In the genomic region with DNA sequence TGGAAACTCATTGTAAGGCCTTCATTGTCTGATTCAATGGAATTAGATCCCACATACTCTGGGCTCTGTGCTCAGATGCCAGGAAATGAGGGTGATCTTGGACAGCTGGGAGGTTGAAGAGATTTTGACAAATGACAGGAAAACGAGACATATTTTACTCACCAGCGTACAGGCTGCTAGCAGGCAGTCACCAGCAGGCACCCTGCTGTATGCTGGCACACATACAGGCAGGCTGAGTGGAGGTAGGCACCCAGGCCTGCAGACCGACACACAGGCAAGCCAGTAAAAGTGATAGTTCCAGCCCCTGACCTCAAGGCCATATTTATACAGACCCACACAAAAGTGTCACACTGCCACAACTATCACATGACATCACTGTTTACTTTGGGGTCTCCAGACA, we compare ENCODE assay signal across 11 mouse cellular contexts.
"Had no signal": no experiment of that assay in that cellular context is flagged by ENCODE, and none has a peak within 500 bp of the region (broad histone marks: within the 10 kb centered on the region; RNA-seq: fewer than 3 reads in every experiment).

No protein-coding gene starts in this region.

- DNase-seq: retina, postnatal 1 day; right cerebral cortex, adult 18-20 months; right cerebral cortex, postnatal 14 days; right cerebral cortex, postnatal 25 days; right cerebral cortex, postnatal 4 days; spleen, adult 18-20 months; thymus, adult 2 months; thymus, postnatal 14 days; thymus, postnatal 25 days; thymus, postnatal 36 days; thymus, postnatal 4 days had no signal
